Mouse (Mus musculus) forebrain, embryonic 15.5 days (tissue): ENCODE measurements around the gene Fbxo9. TPM values are rescaled to one million over a fixed set of nuclear protein-coding genes. Genes with fewer than 3 reads are reported as not detected.
A peak's percentile ranks its signal among the peaks of the same experiment; 100 is the strongest.

Experiments
- ATAC-seq: fragments of 200-750 bp; cut with Nextera tagmentation; replicated peaks from 2 replicates; pipeline ENCODE4 v1.8.0; 2017; ENCODE audit warnings: mild to moderate bottlenecking, moderate TSS enrichment, moderate library complexity
- H3K27ac ChIP-seq: fragments of 300-500 bp; sonication (generic); replicated peaks from 2 replicates; pipeline ENCODE4 v1.5.1; 2015; ENCODE audit warnings: mild to moderate bottlenecking, inconsistent platforms
- H3K27me3 ChIP-seq: fragments of 300-500 bp; sonication (generic); 2 replicates; pipeline ENCODE4 v1.6.1; 2015; ENCODE audit warnings: inconsistent platforms
- H3K36me3 ChIP-seq: fragments of 300-500 bp; sonication (generic); 2 replicates; pipeline ENCODE4 v1.6.1; 2015; ENCODE audit warnings: mild to moderate bottlenecking, inconsistent platforms
- H3K4me1 ChIP-seq: fragments of 300-500 bp; sonication (generic); 2 replicates; pipeline ENCODE4 v1.6.1; 2015; ENCODE audit warnings: inconsistent platforms
- H3K4me2 ChIP-seq: fragments of 300-500 bp; sonication (generic); replicated peaks from 2 replicates; pipeline ENCODE4 v1.6.1; 2015; ENCODE audit warnings: mild to moderate bottlenecking, inconsistent platforms
- H3K4me3 ChIP-seq: fragments of 300-500 bp; sonication (generic); 2 replicates; pipeline ENCODE4 v1.5.1; 2015; ENCODE audit warnings: mild to moderate bottlenecking, inconsistent platforms
- H3K9ac ChIP-seq: fragments of 300-500 bp; sonication (generic); replicated peaks from 2 replicates; pipeline ENCODE4 v1.6.1; 2015; ENCODE audit warnings: mild to moderate bottlenecking, inconsistent platforms
- H3K9me3 ChIP-seq: fragments of 300-500 bp; sonication (generic); 2 replicates; pipeline ENCODE4 v1.6.1; 2016; ENCODE audit warnings: inconsistent platforms
- WGBS: fragments of 180-500 bp; shearing (Covaris S2); methylation state at CpG from one replicate; pipeline ENCODE4 v1.1.7; 2015; ENCODE audit warnings: mixed read lengths; 5-methylcytosine and 5-hydroxymethylcytosine counted together
- polyA plus RNA-seq: library from polyadenylated mRNA; unstranded; fragments of >200 nt; fragmentation: Nextera tagmentation; extraction: Ambion mirVana; gene quantifications from 2 replicates; pipeline ENCODE4 v1.2.1, GENCODE M21; 2015

Gene Fbxo9
- polyA plus RNA-seq, 1 experiment from 2014 or later = 54.3 TPM

DNA sequence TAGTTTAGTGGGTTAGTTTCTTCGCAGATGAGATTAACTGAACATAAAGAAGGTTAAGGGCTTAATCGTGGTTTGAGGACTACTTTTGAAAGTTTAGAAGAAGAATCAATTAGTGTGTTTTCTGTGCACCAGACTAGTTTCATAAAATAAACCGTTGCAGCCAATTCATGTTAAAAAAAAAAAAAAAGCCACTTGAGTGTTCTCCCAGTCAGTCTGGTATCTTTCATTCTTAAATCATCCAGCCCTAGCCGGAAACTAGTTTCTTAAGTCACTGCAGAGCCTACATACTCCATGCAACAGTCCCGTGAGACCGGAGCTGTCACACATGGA lies 1.3 kb downstream of the Fbxo9 start:
- Histone ChIP-seq H3K9me3 (no peaks in the 10 kb centered on the region), H3K27me3 (no peaks in the 10 kb centered on the region), H3K4me3 (peak overlapping the region; percentile 61), H3K4me1 (peaks cover 17% of the 10 kb centered on the region), H3K9ac (peak overlapping the region; percentile 91), H3K4me2 (peak overlapping the region; percentile 92), H3K36me3 (0 out of 2 replicates have a peak, but pooled peaks cover 4% of the 10 kb centered on the region), H3K27ac (0 out of 2 replicates have a peak overlapping the region, but pooled peaks have one; percentile 95)
- ATAC-seq = peak; percentile 15; the same call in 1 of the 2 replicates
- 14% methylated on average over 6 of the region's 6 CpGs for WGBS

GRCm38 (mm10) chr9:78106821-78107220 lies 2.0 kb downstream of the Fbxo9 start:
- WGBS = 74% methylated on average over 4 of the region's 4 CpGs
- Histone ChIP-seq H3K9ac (no peak overlapping the region), H3K4me3 (no peak overlapping the region), H3K4me2 (no peak overlapping the region), H3K27ac (no peak overlapping the region), H3K27me3 (no peaks in the 10 kb centered on the region), H3K9me3 (no peaks in the 10 kb centered on the region), H3K4me1 (peaks cover 17% of the 10 kb centered on the region), H3K36me3 (0 out of 2 replicates have a peak, but pooled peaks cover 4% of the 10 kb centered on the region)
- no peak for ATAC-seq

DNA sequence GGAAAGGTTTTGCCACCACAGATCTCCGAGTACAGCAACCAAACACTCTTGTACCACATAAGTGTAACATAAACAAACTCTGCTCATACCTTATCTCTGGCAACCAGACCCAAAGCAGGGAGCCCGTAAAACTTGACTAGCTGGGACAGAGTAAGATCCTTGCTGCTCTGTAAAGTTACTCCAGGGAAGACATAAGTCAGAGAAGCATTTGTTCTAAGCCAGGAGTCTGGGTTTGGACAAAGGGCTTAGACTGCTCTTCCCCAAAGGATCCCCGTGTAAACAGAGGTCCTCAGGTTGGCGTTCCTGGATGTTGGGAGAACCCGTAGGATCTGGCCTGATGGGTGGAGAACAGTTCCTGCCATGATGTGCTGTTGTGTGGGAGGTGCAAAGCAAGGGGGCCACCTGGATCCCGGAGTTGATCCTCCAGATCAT lies 3.3 kb downstream of the Fbxo9 start:
- Histone ChIP-seq H3K4me3 (no peak overlapping the region), H3K36me3 (peaks cover 11% of the 10 kb centered on the region; the same call in 1 of the 2 replicates), H3K4me1 (peaks cover 17% of the 10 kb centered on the region), H3K27me3 (no peaks in the 10 kb centered on the region), H3K9me3 (no peaks in the 10 kb centered on the region), H3K4me2 (no peak overlapping the region), H3K27ac (no peak overlapping the region), H3K9ac (no peak overlapping the region)
- WGBS = 87% methylated on average over 6 of the region's 6 CpGs
- no peak for ATAC-seq

GRCm38 (mm10) chr9:78104973-78105372 lies 3.9 kb downstream of the Fbxo9 start:
- ATAC-seq = no peak
- Histone ChIP-seq H3K27me3 (no peaks in the 10 kb centered on the region), H3K9ac (no peak overlapping the region), H3K27ac (no peak overlapping the region), H3K4me2 (no peak overlapping the region), H3K9me3 (no peaks in the 10 kb centered on the region), H3K4me1 (peaks cover 17% of the 10 kb centered on the region), H3K36me3 (peaks cover 13% of the 10 kb centered on the region), H3K4me3 (no peak overlapping the region)
- WGBS = 96% methylated on average over 6 of the region's 6 CpGs

GRCm38 (mm10) chr9:78103965-78104560 lies 4.8 kb downstream of the Fbxo9 start:
- Histone ChIP-seq H3K27ac (no peak overlapping the region), H3K9ac (no peak overlapping the region), H3K9me3 (no peaks in the 10 kb centered on the region), H3K27me3 (no peaks in the 10 kb centered on the region), H3K4me2 (no peak overlapping the region), H3K4me1 (peaks cover 10% of the 10 kb centered on the region), H3K4me3 (no peak overlapping the region), H3K36me3 (peaks cover 19% of the 10 kb centered on the region)
- no peak for ATAC-seq
- 90% methylated on average over 8 of the region's 8 CpGs for WGBS

GRCm38 (mm10) chr9:78101431-78101830 lies 7.4 kb downstream of the Fbxo9 start:
- peaks cover 43% of the 10 kb centered on the region for H3K36me3 ChIP-seq
- no peaks in the 10 kb centered on the region for H3K27me3 ChIP-seq
- H3K4me3 ChIP-seq = no peak overlapping the region
- no peak overlapping the region for H3K27ac ChIP-seq
- WGBS = 80% methylated on average over 4 of the region's 4 CpGs
- ATAC-seq = no peak
- H3K4me2 ChIP-seq = no peak overlapping the region
- H3K9ac ChIP-seq = no peak overlapping the region
- H3K9me3 ChIP-seq = no peaks in the 10 kb centered on the region
- H3K4me1 ChIP-seq = no peaks in the 10 kb centered on the region

GRCm38 (mm10) chr9:78100956-78101355 lies 7.9 kb downstream of the Fbxo9 start:
- Histone ChIP-seq H3K9ac (no peak overlapping the region), H3K9me3 (no peaks in the 10 kb centered on the region), H3K27me3 (no peaks in the 10 kb centered on the region), H3K36me3 (peaks cover 45% of the 10 kb centered on the region), H3K4me2 (no peak overlapping the region), H3K27ac (no peak overlapping the region), H3K4me3 (no peak overlapping the region), H3K4me1 (no peaks in the 10 kb centered on the region)
- 79% methylated on average over 5 of the region's 5 CpGs for WGBS
- no peak for ATAC-seq

DNA sequence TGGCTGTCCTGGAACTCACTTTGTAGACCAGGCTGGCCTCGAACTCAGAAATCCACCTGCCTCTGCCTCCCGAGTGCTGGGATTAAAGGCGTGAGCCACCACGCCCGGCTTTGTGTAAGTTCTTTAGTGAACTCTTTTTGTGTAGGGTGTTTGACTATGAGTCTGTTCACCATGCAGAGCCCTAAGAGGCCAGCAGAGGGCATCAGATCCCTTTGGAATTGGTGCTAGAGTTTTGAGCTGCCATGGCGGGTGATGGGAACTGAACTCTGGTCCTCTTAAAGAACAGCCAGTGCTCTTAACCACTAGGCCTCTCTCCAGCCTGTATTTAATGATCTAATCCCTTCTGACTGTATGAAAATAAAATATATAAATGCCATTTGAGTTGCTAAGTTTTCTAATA lies 12.5 kb downstream of the Fbxo9 start:
- no peaks in the 10 kb centered on the region for H3K27me3 ChIP-seq
- no peak overlapping the region for H3K9ac ChIP-seq
- H3K36me3 ChIP-seq = peaks cover 63% of the 10 kb centered on the region
- H3K9me3 ChIP-seq = no peaks in the 10 kb centered on the region
- H3K4me2 ChIP-seq = no peak overlapping the region
- no peak overlapping the region for H3K27ac ChIP-seq
- no peak for ATAC-seq
- WGBS = 96% methylated on average over 6 of the region's 6 CpGs
- H3K4me3 ChIP-seq = no peak overlapping the region
- H3K4me1 ChIP-seq = no peaks in the 10 kb centered on the region

DNA sequence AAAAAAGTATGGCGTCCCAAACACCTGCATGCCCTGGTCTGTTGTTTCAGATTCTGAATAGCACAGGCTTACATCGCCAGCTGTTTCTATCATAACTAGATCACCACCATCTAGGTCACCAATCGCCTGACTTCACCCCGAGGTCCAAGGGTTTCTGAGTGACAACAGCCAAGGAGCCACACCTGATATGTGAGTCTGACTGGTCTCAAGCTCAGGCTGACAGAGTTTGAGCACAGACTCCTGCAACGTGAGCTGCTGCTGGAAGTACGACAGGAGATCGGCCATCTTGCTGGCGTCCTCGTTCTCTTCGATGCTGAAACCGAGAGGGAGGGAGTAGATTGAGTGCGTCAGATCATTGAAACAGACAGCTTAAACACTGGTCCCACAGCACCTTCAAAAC lies 13.2 kb downstream of the Fbxo9 start:
- no peak for ATAC-seq
- Histone ChIP-seq H3K4me2 (no peak overlapping the region), H3K27me3 (no peaks in the 10 kb centered on the region), H3K36me3 (peaks cover 57% of the 10 kb centered on the region), H3K9ac (no peak overlapping the region), H3K4me3 (no peak overlapping the region), H3K27ac (no peak overlapping the region), H3K9me3 (no peaks in the 10 kb centered on the region), H3K4me1 (no peaks in the 10 kb centered on the region)
- WGBS = 95% methylated on average over 12 of the region's 12 CpGs

DNA sequence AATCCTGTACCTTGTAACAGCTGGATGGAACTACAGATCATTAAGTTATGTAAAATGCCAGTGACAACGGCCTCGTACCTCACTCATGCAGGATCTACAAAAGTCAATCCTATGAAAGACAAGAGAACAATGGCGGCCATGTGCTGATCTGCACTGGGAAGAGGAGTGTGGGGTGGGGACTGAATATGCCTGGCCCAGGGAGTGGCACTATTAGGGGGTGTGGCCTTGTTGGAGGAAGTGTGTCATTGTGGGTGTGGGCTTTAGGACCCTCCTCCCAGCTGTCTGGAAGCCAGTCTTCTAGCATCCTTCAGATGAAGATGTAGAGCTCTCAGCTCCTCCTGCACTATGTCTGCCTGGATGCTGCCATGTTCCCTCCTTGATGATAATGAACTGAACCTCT lies 18.3 kb downstream of the Fbxo9 start:
- H3K36me3 ChIP-seq = peaks cover 26% of the 10 kb centered on the region
- 89% methylated on average over 3 of the region's 3 CpGs for WGBS
- H3K4me1 ChIP-seq = no peaks in the 10 kb centered on the region
- H3K4me2 ChIP-seq = no peak overlapping the region
- H3K9me3 ChIP-seq = no peaks in the 10 kb centered on the region
- no peaks in the 10 kb centered on the region for H3K27me3 ChIP-seq
- H3K4me3 ChIP-seq = no peak overlapping the region
- H3K9ac ChIP-seq = no peak overlapping the region
- ATAC-seq = no peak
- H3K27ac ChIP-seq = no peak overlapping the region

DNA sequence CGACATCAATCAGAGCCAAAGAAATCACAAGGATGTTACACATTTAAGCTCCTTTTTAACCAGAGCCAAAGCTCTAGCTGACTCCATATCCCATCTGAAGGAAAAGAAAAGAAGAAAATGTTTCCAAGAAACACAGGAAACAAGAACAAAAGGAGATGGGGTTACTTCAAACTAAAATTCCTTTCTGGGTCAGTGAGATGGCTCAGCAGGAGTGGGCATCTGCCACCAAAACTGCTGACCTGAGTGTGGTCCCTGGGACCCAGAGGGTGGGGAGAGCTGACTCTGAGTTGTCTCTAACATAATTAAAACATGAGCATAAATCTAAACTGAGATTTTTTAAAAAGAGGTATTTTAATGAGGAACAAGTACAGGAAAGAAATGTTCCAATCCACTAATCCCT lies 19.0 kb downstream of the Fbxo9 start:
- H3K27me3 ChIP-seq = no peaks in the 10 kb centered on the region
- H3K4me1 ChIP-seq = no peaks in the 10 kb centered on the region
- no peak overlapping the region for H3K9ac ChIP-seq
- no peak for ATAC-seq
- no peaks in the 10 kb centered on the region for H3K9me3 ChIP-seq
- WGBS = 80% methylated on average over 1 of the region's 1 CpGs
- peaks cover 28% of the 10 kb centered on the region for H3K36me3 ChIP-seq
- H3K4me3 ChIP-seq = no peak overlapping the region
- H3K4me2 ChIP-seq = no peak overlapping the region
- no peak overlapping the region for H3K27ac ChIP-seq

GRCm38 (mm10) chr9:78088971-78089370 lies 19.9 kb downstream of the Fbxo9 start:
- no peak overlapping the region for H3K4me3 ChIP-seq
- WGBS = 79% methylated on average over 7 of the region's 7 CpGs
- no peaks in the 10 kb centered on the region for H3K4me1 ChIP-seq
- no peaks in the 10 kb centered on the region for H3K27me3 ChIP-seq
- H3K9me3 ChIP-seq = no peaks in the 10 kb centered on the region
- H3K36me3 ChIP-seq = peaks cover 36% of the 10 kb centered on the region
- ATAC-seq = no peak
- no peak overlapping the region for H3K27ac ChIP-seq
- no peak overlapping the region for H3K4me2 ChIP-seq
- no peak overlapping the region for H3K9ac ChIP-seq

DNA sequence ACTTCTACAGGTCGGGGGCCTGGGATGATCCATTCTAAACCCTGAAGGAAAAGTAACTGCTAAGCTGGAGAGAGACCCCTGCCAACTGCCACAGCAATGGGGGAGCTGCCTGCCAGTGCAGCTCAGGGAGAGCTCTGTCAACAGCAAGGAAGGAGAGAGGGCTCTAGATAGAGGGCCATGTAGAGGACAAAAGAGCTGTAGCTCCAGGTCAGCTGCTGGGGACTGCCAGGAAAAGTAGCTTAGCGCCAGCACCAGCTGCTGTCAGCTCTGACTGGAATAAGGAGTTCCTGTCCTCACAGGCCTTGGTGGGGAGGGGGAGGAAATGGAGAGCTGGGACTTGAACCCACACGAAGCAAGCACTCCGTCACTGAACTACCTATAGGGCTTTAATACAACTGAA lies 20.3 kb downstream of the Fbxo9 start:
- no peak overlapping the region for H3K27ac ChIP-seq
- no peak overlapping the region for H3K4me3 ChIP-seq
- peaks cover 37% of the 10 kb centered on the region for H3K36me3 ChIP-seq
- H3K4me2 ChIP-seq = no peak overlapping the region
- no peak for ATAC-seq
- WGBS = 67% methylated on average over 4 of the region's 4 CpGs
- no peaks in the 10 kb centered on the region for H3K9me3 ChIP-seq
- no peaks in the 10 kb centered on the region for H3K27me3 ChIP-seq
- no peaks in the 10 kb centered on the region for H3K4me1 ChIP-seq
- no peak overlapping the region for H3K9ac ChIP-seq
